Mouse (Mus musculus) embryonic fibroblast, embryonic 13.5 days (primary cell): Measurements from ENCODE around the gene Tle6.

Experiments
- CTCF ChIP-seq: IDR thresholded peaks from 2 replicates; pipeline ENCODE4 v1.5.1; 2011; ENCODE audit warnings: mild to moderate bottlenecking, control low read depth, low read length, moderate library complexity, borderline replicate concordance; ENCODE audit not compliant: insufficient read depth
- POLR2A ChIP-seq: IDR thresholded peaks from 2 replicates; pipeline ENCODE4 v1.6.1; 2011; ENCODE audit warnings: low read depth, mild to moderate bottlenecking, control low read depth, low read length, moderate library complexity

DNA sequence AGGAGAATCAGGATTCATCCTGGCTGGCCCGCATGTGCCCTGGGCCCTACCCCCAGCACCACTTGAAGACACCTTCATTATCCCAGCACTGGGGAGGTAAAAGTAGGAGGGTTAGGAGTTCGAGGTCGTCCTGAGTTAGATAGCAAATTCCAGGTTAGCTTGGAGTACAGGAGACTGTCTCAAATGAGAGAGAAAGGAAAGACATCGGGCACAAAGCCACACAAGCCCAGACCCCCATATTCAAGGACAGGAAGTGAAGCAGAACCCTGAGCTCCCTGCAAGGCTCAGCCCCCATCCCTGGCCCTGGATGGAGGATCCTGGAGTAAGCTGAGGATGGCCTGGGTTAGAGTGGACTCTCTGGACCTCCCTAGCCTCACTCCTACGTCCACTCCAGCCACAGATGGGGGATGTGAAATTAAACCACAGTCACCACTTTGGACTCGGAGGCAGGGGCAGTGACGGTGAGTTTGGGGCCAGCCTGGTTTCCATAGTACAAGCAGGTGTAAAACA, 578 bp upstream of the Tle6 start:
- TF ChIP-seq CTCF (no peak), POLR2A (no peak)
